Mouse (Mus musculus): ENCODE results near the gene Rad23b. TPM values are rescaled to one million over a fixed set of nuclear protein-coding genes. Genes with fewer than 3 reads are reported as not detected.
"Not testable (repeated sequence)": the region's sequence is repeated elsewhere in the genome, so short reads cannot be mapped to it uniquely, and the experiment has no call there.

Gene Rad23b
- polyA plus RNA-seq, 1 experiment from 2014 or later = 75.9 TPM

- H3K36me3 ChIP-seq (ENCODE audit: control insufficient read depth, insufficient read depth, low read length) = no peaks in the 10 kb centered on the region
- no peaks in the 10 kb centered on the region for H3K4me1 ChIP-seq (replicated peaks; ENCODE audit: control insufficient read depth, insufficient read depth)
- no peak for DNase-seq (ENCODE audit: low spot score)
- 47% methylated on average over 2 of the region's 2 CpGs for WGBS
- no peak overlapping the region for H3K4me2 ChIP-seq (replicated peaks; ENCODE audit: low read depth)
- no peaks in the 10 kb centered on the region for H3K27me3 ChIP-seq (ENCODE audit: control insufficient read depth, insufficient read depth, low read length)
- no peaks in the 10 kb centered on the region for H3K9me3 ChIP-seq (ENCODE audit: control insufficient read depth, low read length)
- no peak overlapping the region for H3K9ac ChIP-seq (ENCODE audit: low read length)
- no peak overlapping the region for H3K27ac ChIP-seq (replicated peaks)
- no peak for ATAC-seq (ENCODE audit: low FRiP score, low TSS enrichment)
- TF ChIP-seq EP300 (optimal IDR thresholded peaks at IDR 0.05) = no peak
- no peak for TF ChIP-seq CTCF (IDR thresholded peaks at IDR 0.05; ENCODE audit: low read depth)
- H3K4me3 ChIP-seq (ENCODE audit: low read depth, low read length) = no peak overlapping the region
Measured at GRCm38 (mm10) chr4:55408081-55408480, 58.2 kb downstream of the Rad23b start.

- H3K27me3 ChIP-seq (ENCODE audit: control insufficient read depth, insufficient read depth, low read length) = no peaks in the 10 kb centered on the region
- no peak overlapping the region for H3K4me3 ChIP-seq (ENCODE audit: low read depth, low read length)
- DNase-seq (ENCODE audit: low spot score) = no peak
- no peaks in the 10 kb centered on the region for H3K9me3 ChIP-seq (ENCODE audit: control insufficient read depth, low read length)
- no peak for ATAC-seq (ENCODE audit: low FRiP score, low TSS enrichment)
- TF ChIP-seq CTCF (IDR thresholded peaks at IDR 0.05; ENCODE audit: low read depth) (peak; percentile 24), EP300 (optimal IDR thresholded peaks at IDR 0.05) (no peak)
- H3K4me1 ChIP-seq (replicated peaks; ENCODE audit: control insufficient read depth, insufficient read depth) = no peaks in the 10 kb centered on the region
- H3K36me3 ChIP-seq (ENCODE audit: control insufficient read depth, insufficient read depth, low read length) = no peaks in the 10 kb centered on the region
- no peak overlapping the region for H3K9ac ChIP-seq (ENCODE audit: low read length)
- 93% methylated on average over 16 of the region's 16 CpGs for WGBS
- no peak overlapping the region for H3K27ac ChIP-seq (replicated peaks)
- H3K4me2 ChIP-seq (replicated peaks; ENCODE audit: low read depth) = no peak overlapping the region
Measured at GRCm38 (mm10) chr4:55409025-55409424, 59.2 kb downstream of the Rad23b start.

DNA sequence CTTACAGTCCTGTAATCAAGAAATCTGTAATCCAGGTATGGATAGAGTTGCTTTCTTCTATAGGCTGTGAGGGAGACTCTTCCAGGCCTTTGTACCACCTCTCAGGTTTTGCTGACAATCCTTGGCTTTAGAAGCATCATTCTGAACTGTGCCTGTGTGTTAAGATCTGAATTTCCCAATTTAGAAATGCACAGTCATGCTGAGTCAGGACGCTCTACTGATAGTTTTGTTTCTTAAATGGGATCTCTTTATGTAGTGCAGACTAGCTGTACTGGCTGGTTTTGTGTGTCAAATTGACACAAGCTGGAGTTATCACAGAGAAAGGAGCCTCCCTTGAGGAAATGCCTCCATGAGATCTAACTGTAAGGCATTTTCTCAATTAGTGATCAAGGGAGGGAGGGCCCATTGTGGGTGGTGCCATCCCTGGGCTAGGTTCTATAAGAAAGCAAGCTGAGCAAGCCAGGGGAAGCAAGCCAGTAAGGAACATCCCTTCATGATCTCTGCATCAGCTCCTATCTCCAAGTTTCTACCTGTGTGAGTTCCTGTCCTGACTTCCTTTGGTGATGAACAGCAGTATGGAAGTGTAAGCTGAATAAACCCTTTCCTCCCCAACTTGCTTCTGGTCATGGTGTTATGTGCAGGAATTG lies 59.9 kb downstream of the Rad23b start:
- WGBS = 92% methylated on average over 1 of the region's 1 CpGs
- not testable (repeated sequence) for H3K9me3 ChIP-seq (ENCODE audit: control insufficient read depth, low read length); ATAC-seq (ENCODE audit: low FRiP score, low TSS enrichment); DNase-seq (ENCODE audit: low spot score); H3K4me2 ChIP-seq (replicated peaks; ENCODE audit: low read depth); H3K27me3 ChIP-seq (ENCODE audit: control insufficient read depth, insufficient read depth, low read length); H3K27ac ChIP-seq (replicated peaks); H3K4me3 ChIP-seq (ENCODE audit: low read depth, low read length); H3K9ac ChIP-seq (ENCODE audit: low read length); H3K36me3 ChIP-seq (ENCODE audit: control insufficient read depth, insufficient read depth, low read length); H3K4me1 ChIP-seq (replicated peaks; ENCODE audit: control insufficient read depth, insufficient read depth)

DNA sequence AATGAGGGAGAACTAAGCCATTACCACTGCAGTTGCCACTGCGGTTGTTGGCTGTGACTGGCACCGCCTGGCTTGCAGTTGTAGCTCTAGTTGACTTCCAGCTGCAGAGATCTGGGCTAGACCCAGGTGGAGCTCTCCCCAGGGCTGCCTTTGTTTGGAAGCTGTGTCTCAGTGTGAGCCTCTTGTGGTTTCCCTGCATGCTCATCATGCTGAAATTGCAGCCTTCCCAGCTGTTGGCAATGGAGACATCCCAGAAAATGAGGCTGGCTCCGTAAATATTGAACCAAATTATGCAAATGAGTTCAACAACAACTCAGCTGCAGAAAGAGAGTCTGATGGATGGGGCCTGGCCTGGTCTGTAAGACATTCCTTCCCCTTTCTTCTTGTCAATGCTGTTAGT lies 66.0 kb downstream of the Rad23b start:
- 50% methylated on average over 3 of the region's 3 CpGs for WGBS
- no peaks in the 10 kb centered on the region for H3K27me3 ChIP-seq (ENCODE audit: control insufficient read depth, insufficient read depth, low read length)
- no peaks in the 10 kb centered on the region for H3K4me1 ChIP-seq (replicated peaks; ENCODE audit: control insufficient read depth, insufficient read depth)
- H3K4me2 ChIP-seq (replicated peaks; ENCODE audit: low read depth) = no peak overlapping the region
- H3K27ac ChIP-seq (replicated peaks) = no peak overlapping the region
- TF ChIP-seq CTCF (IDR thresholded peaks at IDR 0.05; ENCODE audit: low read depth) (no peak), EP300 (optimal IDR thresholded peaks at IDR 0.05) (no peak)
- H3K4me3 ChIP-seq (ENCODE audit: low read depth, low read length) = no peak overlapping the region
- H3K36me3 ChIP-seq (ENCODE audit: control insufficient read depth, insufficient read depth, low read length) = no peaks in the 10 kb centered on the region
- DNase-seq (ENCODE audit: low spot score) (no peak), ATAC-seq (ENCODE audit: low FRiP score, low TSS enrichment) (no peak)
- no peaks in the 10 kb centered on the region for H3K9me3 ChIP-seq (ENCODE audit: control insufficient read depth, low read length)
- H3K9ac ChIP-seq (ENCODE audit: low read length) = no peak overlapping the region

- Histone ChIP-seq H3K27ac (replicated peaks) (no peak overlapping the region), H3K9ac (ENCODE audit: low read length) (no peak overlapping the region), H3K4me3 (ENCODE audit: low read depth, low read length) (no peak overlapping the region), H3K9me3 (ENCODE audit: control insufficient read depth, low read length) (no peaks in the 10 kb centered on the region), H3K4me1 (replicated peaks; ENCODE audit: control insufficient read depth, insufficient read depth) (no peaks in the 10 kb centered on the region), H3K36me3 (ENCODE audit: control insufficient read depth, insufficient read depth, low read length) (no peaks in the 10 kb centered on the region), H3K4me2 (replicated peaks; ENCODE audit: low read depth) (no peak overlapping the region), H3K27me3 (ENCODE audit: control insufficient read depth, insufficient read depth, low read length) (no peaks in the 10 kb centered on the region)
- no peak for ATAC-seq (ENCODE audit: low FRiP score, low TSS enrichment)
- 61% methylated on average over 4 of the region's 4 CpGs for WGBS
- DNase-seq (ENCODE audit: low spot score) = no peak
- TF ChIP-seq CTCF (IDR thresholded peaks at IDR 0.05; ENCODE audit: low read depth) (no peak), EP300 (optimal IDR thresholded peaks at IDR 0.05) (no peak)
Measured at GRCm38 (mm10) chr4:55426250-55426649, 76.4 kb downstream of the Rad23b start.

Other genes starting within 250 kb of the Rad23b start
- 87.8 and 99.3 TPM in 2 replicates for gene Klf4, start 182.4 kb downstream of the Rad23b start, polyA plus RNA-seq (2015; fragmentation: Nextera tagmentation; extraction: Ambion mirVana)